Mouse (Mus musculus): ENCODE results near the gene Vmn1r25.
"Not testable (repeated sequence)": the region's sequence is repeated elsewhere in the genome, so short reads cannot be mapped to it uniquely, and the experiment has no call there.

The Vmn1r25 gene

DNA sequence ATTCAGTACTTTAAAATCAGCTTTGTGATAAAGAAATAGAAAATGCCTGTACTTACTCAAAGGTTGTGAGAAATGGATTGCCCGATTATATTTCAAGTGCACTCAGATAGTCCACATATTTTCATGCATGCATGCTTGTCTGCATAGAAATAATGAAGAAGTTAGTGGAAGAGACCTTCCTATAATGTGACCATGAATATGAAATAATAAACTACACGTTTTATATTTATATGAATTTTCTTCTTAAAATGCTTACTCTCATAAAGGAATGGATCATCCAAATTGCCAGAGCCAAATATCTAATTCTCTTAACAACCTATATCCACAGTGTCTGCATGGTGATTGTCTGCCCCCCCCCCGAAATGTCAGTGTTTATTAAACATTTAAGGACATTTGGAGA is at the start of gene Vmn1r25:
Vmn1r25 (minus strand) TSS at position 101 of the 400 bp plus-strand sequence.
- no peak for DNase-seq

DNA sequence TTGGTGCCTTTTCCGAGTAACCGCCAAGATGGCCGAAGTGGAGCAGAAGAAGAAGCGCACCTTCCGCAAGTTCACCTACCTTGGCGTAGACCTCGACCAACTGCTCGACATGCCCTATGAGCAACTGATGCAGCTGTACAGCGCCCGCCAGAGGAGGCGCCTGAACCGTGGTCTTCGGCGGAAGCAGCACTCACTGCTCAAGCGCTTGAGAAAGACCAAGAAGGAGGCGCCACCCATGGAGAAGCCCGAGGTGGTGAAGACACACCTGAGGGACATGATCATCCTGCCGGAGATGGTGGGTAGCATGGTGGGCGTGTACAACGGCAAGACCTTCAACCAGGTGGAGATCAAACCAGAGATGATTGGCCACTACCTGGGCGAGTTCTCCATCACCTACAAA is 36.9 kb upstream of the Vmn1r25 start:
- DNase-seq, result not testable (repeated sequence)

DNA sequence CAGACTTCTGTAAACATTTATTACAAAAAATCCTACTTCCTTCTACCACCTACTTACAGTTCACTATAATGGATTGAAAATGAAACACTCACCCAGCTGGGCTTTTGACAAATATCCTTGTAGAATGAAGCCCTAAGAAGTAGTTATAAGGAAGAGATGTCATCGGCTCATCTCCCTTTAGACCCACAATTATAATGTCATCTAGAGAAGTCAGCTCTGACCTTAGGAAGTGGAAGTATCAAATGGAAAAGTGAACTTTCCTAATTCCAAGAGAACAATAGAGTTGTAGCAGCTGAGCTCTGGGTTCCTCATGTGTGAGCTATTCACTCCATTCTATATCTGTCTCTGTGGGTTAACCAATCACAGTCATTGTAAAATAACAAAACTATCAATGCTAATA is 34.4 kb upstream of the Vmn1r25 start, which contains the start of gene Vmn1r26:
Vmn1r26 (minus strand) TSS at position 101 of the 400 bp plus-strand sequence.
- DNase-seq, result no peak

DNA sequence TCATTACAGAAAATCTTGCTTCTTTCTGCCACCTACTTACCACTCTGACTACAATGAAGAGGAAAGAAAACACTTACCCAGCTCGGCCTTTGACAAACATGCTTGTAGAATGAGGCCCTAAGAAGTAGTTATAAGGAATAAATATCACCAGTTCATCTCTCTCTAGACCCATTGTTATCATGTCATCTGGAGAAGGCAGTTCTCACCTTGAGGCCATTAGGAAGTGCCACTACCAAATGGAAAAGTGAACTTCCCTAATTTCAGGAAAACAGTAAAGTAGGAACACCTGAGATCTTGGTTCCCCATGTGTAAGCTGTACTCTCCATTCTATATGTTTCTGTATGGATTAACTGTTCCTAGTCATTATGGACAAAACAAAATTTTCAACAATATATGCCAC is 19.2 kb downstream of the Vmn1r25 start, which contains the start of gene Vmn1r24:
Vmn1r24 (minus strand) TSS at position 101 of the 400 bp plus-strand sequence.
- DNase-seq, result not testable (repeated sequence)
